Mouse (Mus musculus) myocyte (in vitro differentiated cells): ENCODE measurements at regions not wholly inside any gene's neighbourhood (a gene's known extent, or its start where the extent isn't known, plus 50 kb on each side); places are given as distances from the start of the nearest gene placed in this dataset.

ENCODE experiments used
- H3K27me3 ChIP-seq: one replicate; pipeline ENCODE4 v1.6.1; 2011; ENCODE audit not compliant: control insufficient read depth, insufficient read depth, insufficient read length
- H3K36me3 ChIP-seq: one replicate; pipeline ENCODE4 v1.6.1; 2011; ENCODE audit not compliant: control insufficient read depth, insufficient read depth
- H3K4me2 ChIP-seq: one replicate; pipeline ENCODE4 v1.6.1; 2011; ENCODE audit warnings: low read depth, control low read depth
- H3K4me3 ChIP-seq: one replicate; pipeline ENCODE4 v1.5.1; 2011; ENCODE audit warnings: mild to moderate bottlenecking, control low read depth, moderate library complexity
- H3K79me2 ChIP-seq: one replicate; pipeline ENCODE4 v1.6.1; 2011; ENCODE audit not compliant: control insufficient read depth, insufficient read depth
- H3ac ChIP-seq: one replicate; pipeline ENCODE4 v1.6.1; 2011; ENCODE audit not compliant: control insufficient read depth, insufficient read length
- CEBPB ChIP-seq: IDR thresholded peaks from 2 replicates; pipeline ENCODE4 v1.6.1; 2011; ENCODE audit warnings: mild to moderate bottlenecking, moderate library complexity; ENCODE audit not compliant: poor library complexity, insufficient read depth, severe bottlenecking
- E2F4 ChIP-seq: IDR thresholded peaks from one replicate; pipeline ENCODE4 v1.6.1; 2011; ENCODE audit warnings: mild to moderate bottlenecking, control low read depth, moderate library complexity; ENCODE audit not compliant: insufficient read depth
- MAX ChIP-seq: IDR thresholded peaks from one replicate; pipeline ENCODE4 v1.6.1; 2011; ENCODE audit warnings: low read depth, mild to moderate bottlenecking, control low read depth
- MYOD1 ChIP-seq, 3 experiments: IDR thresholded peaks; one replicate each; pipeline ENCODE4 v1.6.1; 2011; ENCODE audit warnings: control low read depth in 2 of 3, low read depth in 2 of 3, mild to moderate bottlenecking in 2 of 3, moderate library complexity in 1 of 3; ENCODE audit not compliant: insufficient read length in 2 of 3, control insufficient read depth in 1 of 3
- MYOG ChIP-seq, 3 experiments: IDR thresholded peaks; one replicate each; pipeline ENCODE4 v1.6.1; 2011; ENCODE audit warnings: control low read depth in 2 of 3, low read depth in 2 of 3, mild to moderate bottlenecking in 2 of 3; ENCODE audit not compliant: insufficient read length in 2 of 3, control insufficient read depth in 1 of 3, insufficient read depth in 1 of 3
- POLR2A ChIP-seq: IDR thresholded peaks from one replicate; pipeline ENCODE4 v1.6.1; 2011; ENCODE audit warnings: low read depth, mild to moderate bottlenecking, control low read depth, moderate library complexity; ENCODE audit not compliant: insufficient read length
- POLR2AphosphoS2 ChIP-seq: IDR thresholded peaks from one replicate; pipeline ENCODE4 v1.6.1; 2011; ENCODE audit warnings: low read depth, control low read depth; ENCODE audit not compliant: insufficient read length
- REST ChIP-seq: IDR thresholded peaks from one replicate; pipeline ENCODE4 v1.6.1; 2011; ENCODE audit warnings: mild to moderate bottlenecking, control low read depth, moderate library complexity; ENCODE audit not compliant: insufficient read depth, insufficient read length
- SRF ChIP-seq: IDR thresholded peaks from one replicate; pipeline ENCODE4 v1.6.1; 2011; ENCODE audit warnings: low read depth; ENCODE audit not compliant: control insufficient read depth, insufficient read length
- TCF12 ChIP-seq: IDR thresholded peaks from one replicate; pipeline ENCODE4 v1.6.1; 2011; ENCODE audit warnings: mild to moderate bottlenecking, control low read depth; ENCODE audit not compliant: poor library complexity, insufficient read depth, severe bottlenecking
- TCF3 ChIP-seq: IDR thresholded peaks from one replicate; pipeline ENCODE4 v1.6.1; 2011; ENCODE audit warnings: low read depth, control low read depth; ENCODE audit not compliant: insufficient read length
- USF1 ChIP-seq: IDR thresholded peaks from one replicate; pipeline ENCODE4 v1.6.1; 2011; ENCODE audit warnings: low read depth, mild to moderate bottlenecking, control low read depth, moderate library complexity

DNA sequence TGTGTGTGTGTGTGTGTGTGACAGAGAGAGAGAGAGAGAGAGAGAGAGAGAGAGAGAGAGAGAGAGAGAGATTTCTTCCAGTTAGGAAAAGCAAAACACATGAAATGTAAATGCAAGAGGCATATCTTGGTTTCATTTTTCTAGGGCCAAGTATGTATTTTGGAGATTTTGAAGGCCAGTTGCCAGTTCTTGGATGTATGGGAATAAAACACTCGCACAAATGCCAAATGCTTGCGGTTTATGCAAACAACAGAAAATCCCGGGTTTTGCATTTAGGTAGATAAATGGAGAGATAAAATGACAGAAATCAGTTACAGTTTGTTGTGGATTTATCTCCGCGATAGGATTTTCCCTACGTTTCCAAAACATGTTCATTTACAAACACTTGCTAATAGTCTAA is 1587.4 kb downstream of the 4930444P10Rik start:
- H3K4me3 ChIP-seq = no peak overlapping the region
- TF ChIP-seq REST = no peak
- no peak for TF ChIP-seq CEBPB
- no peak overlapping the region for H3K4me2 ChIP-seq
- no peaks in the 10 kb centered on the region for H3K36me3 ChIP-seq
- H3K79me2 ChIP-seq = no peaks in the 10 kb centered on the region
- no peaks in the 10 kb centered on the region for H3K27me3 ChIP-seq
- no peak overlapping the region for H3ac ChIP-seq

DNA sequence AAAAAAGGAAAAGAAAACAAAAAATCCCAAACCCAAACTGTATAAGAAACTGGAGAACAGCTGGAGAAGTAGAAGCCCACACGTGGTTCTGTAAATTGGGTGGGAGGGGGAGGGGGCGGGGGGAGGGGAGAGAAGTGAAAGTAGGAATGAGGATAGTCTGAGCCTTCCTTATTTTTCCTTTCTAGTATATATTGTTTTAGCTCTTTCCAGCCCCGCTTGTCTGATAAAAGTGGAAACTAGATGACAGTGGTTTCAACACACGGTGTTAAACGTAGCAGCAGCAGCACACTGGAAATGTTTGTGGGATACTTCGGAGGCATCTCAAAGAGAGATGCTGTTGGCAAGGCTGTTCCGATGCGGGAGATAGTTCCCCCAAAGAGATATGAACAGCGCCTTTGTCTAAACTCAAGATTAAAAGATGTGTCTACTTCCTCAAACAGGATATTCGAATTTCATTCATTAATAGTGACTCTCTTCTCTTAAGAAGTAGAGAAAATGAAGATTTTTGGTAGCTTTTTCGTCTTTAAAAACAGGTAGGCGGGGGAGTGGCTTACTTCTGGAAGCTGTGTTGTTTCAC is 1588.3 kb downstream of the 4930444P10Rik start:
- H3K79me2 ChIP-seq = no peaks in the 10 kb centered on the region
- H3K36me3 ChIP-seq = no peaks in the 10 kb centered on the region
- H3K4me2 ChIP-seq = peak overlapping the region; percentile 38
- H3ac ChIP-seq = no peak overlapping the region
- TF ChIP-seq E2F4 (no peak), TCF3 (no peak), MYOD1 (IDR thresholded peaks at IDR 0.05; ENCODE audit: control insufficient read depth in 1 of 3, insufficient read length in 2 of 3, low read depth in 2 of 3) (no peak), POLR2A (no peak), MYOG (IDR thresholded peaks at IDR 0.05; ENCODE audit: control insufficient read depth in 1 of 3, insufficient read depth in 1 of 3, insufficient read length in 2 of 3, low read depth in 2 of 3) (no peak)
- H3K4me3 ChIP-seq = no peak overlapping the region
- no peaks in the 10 kb centered on the region for H3K27me3 ChIP-seq

GRCm38 (mm10) chr1:14503881-14504742 is 1589.0 kb downstream of the 4930444P10Rik start:
- no peaks in the 10 kb centered on the region for H3K79me2 ChIP-seq
- TF ChIP-seq POLR2A = no peak
- no peak for TF ChIP-seq POLR2AphosphoS2
- TF ChIP-seq CEBPB = no peak
- no peak for TF ChIP-seq TCF3
- TF ChIP-seq E2F4 = no peak
- no peak for TF ChIP-seq TCF12
- no peak for TF ChIP-seq USF1
- no peak for TF ChIP-seq SRF
- TF ChIP-seq MYOG (IDR thresholded peaks at IDR 0.05; ENCODE audit: control insufficient read depth in 1 of 3, insufficient read depth in 1 of 3, insufficient read length in 2 of 3, low read depth in 2 of 3) = no peak
- TF ChIP-seq MAX = no peak
- no peak for TF ChIP-seq REST
- no peak for TF ChIP-seq MYOD1 (IDR thresholded peaks at IDR 0.05; ENCODE audit: control insufficient read depth in 1 of 3, insufficient read length in 2 of 3, low read depth in 2 of 3)
- no peaks in the 10 kb centered on the region for H3K27me3 ChIP-seq
- no peak overlapping the region for H3ac ChIP-seq
- no peak overlapping the region for H3K4me3 ChIP-seq
- H3K4me2 ChIP-seq = no peak overlapping the region
- no peaks in the 10 kb centered on the region for H3K36me3 ChIP-seq

DNA sequence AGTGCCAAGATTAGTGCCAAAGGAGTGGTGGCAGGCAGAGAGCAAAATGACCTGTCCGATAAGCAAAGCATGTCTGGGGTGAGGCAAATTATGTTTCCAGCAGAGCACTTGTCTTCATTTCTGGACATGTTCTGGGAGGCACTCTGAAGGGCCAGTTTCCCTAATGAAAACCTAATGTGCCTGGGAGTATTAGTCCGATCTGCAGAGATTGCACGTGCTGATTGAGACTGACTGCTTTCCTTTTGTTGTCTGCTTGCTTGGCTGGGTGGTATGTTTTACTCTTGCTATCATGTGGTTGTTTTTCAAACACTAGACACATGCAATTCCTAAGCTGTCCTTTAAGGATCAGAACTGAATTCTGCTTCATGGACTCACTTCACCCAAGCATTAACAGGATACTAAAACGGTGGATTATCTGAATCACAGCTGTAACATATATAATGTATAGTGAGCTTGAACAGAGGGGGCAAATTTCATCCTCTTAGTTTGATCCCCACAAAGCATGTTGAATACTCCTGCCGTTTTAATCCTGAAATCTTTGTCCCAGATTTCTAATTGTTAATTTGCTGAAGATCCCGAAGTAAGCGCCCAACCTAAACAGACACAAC is 1589.8 kb downstream of the 4930444P10Rik start:
- TF ChIP-seq POLR2A = no peak
- TF ChIP-seq MYOD1 (IDR thresholded peaks at IDR 0.05; ENCODE audit: control insufficient read depth in 1 of 3, insufficient read length in 2 of 3, low read depth in 2 of 3) = no peak
- TF ChIP-seq CEBPB = no peak
- Histone ChIP-seq H3K36me3 (no peaks in the 10 kb centered on the region), H3ac (no peak overlapping the region), H3K4me2 (no peak overlapping the region), H3K79me2 (no peaks in the 10 kb centered on the region), H3K27me3 (no peaks in the 10 kb centered on the region), H3K4me3 (no peak overlapping the region)

GRCm38 (mm10) chr1:14499105-14499504 is 1594.0 kb downstream of the 4930444P10Rik start:
- no peaks in the 10 kb centered on the region for H3K79me2 ChIP-seq
- no peak overlapping the region for H3ac ChIP-seq
- no peak overlapping the region for H3K4me3 ChIP-seq
- H3K27me3 ChIP-seq = no peaks in the 10 kb centered on the region
- no peak overlapping the region for H3K4me2 ChIP-seq
- H3K36me3 ChIP-seq = no peaks in the 10 kb centered on the region
- TF ChIP-seq USF1 = no peak
- no peak for TF ChIP-seq POLR2A
- TF ChIP-seq TCF12 = no peak
- no peak for TF ChIP-seq SRF
- no peak for TF ChIP-seq MAX
- no peak for TF ChIP-seq POLR2AphosphoS2
- no peak for TF ChIP-seq MYOG (IDR thresholded peaks at IDR 0.05; ENCODE audit: control insufficient read depth in 1 of 3, insufficient read depth in 1 of 3, insufficient read length in 2 of 3, low read depth in 2 of 3)
- no peak for TF ChIP-seq MYOD1 (IDR thresholded peaks at IDR 0.05; ENCODE audit: control insufficient read depth in 1 of 3, insufficient read length in 2 of 3, low read depth in 2 of 3)
